Mouse (Mus musculus): Measurements from ENCODE around the gene Ehd2.
"Not testable (repeated sequence)": the region's sequence is repeated elsewhere in the genome, so short reads cannot be mapped to it uniquely, and the experiment has no call there.

Ehd2 gene

DNA sequence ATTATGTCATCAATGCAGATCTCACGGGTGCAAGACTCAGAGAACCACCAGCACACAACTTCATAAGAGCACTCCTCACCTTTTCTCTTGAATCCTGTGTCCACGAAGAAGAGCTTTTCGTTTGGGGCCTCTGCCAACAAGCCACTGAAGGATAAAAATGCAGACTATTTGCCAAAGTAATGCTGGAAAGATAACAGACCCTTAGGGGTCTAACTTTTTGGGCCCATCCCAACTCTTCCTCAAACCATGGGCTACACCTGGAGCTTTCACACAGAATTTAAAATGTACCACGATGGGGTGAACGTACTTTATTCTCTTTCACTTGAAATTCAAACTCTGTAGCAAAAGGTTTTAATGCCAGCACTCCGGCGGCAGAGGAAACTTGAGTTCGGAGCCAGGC is 22.2 kb downstream of the Ehd2 start:
- DNase-seq: no peak

DNA sequence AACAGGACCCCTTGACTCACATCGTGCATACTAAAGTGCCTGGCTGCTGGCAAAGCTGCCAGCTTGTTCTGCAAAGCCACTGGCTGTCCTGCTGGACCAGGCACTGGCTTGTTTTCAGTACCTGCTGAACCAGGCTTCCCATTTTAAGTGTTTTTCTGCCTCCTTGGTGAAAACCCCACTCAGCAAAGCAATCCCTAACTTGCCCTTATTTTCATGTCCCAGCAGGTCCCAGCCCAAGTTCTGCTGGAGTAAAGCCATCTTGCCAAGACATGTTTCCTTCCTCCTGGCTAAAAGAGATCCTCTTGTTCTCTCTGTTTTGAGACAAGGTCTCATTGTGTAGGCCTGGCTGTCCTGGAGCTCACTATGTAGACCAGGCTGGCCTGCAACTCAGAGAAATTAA is 23.1 kb downstream of the Ehd2 start:
- DNase-seq: no peak

DNA sequence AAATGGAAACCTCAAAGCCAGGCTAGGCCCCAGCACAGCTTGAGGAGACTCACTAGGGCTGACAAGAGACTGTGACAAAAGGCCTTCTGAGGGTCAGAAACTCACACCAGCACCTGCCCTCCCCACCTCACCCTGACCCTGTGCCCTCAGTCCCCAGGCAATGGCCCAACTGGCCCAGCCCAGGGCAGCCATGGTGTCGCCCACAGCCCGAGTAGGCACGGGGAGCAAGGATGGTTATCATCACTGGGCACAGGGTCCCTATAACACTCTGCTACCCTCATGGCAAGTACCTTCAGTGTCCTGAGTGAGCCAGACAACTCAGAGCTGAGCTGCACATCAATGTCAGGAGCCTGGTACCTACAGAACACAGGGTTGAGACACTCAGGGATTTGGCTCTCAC is 28.7 kb downstream of the Ehd2 start:
- DNase-seq: no peak

DNA sequence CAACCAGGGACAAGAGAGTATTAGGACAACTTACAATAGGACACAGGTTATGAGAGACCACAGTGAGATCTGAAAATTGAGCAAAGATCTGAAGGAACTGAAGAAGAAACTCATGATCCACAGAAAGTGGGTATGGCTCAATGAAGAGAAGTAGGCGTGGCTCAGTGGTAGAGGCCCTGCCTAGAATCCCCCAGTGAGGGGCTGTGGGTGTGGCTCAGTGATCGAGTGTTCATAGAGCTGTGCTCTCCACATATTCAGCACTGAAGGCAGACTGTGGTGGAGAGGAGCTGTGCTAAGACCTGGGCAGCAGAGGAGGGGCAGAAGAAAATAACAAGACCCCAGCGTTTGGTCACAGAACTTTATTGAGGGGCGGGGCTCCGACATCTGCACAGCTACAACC is 29.9 kb downstream of the Ehd2 start:
- DNase-seq: no peak

DNA sequence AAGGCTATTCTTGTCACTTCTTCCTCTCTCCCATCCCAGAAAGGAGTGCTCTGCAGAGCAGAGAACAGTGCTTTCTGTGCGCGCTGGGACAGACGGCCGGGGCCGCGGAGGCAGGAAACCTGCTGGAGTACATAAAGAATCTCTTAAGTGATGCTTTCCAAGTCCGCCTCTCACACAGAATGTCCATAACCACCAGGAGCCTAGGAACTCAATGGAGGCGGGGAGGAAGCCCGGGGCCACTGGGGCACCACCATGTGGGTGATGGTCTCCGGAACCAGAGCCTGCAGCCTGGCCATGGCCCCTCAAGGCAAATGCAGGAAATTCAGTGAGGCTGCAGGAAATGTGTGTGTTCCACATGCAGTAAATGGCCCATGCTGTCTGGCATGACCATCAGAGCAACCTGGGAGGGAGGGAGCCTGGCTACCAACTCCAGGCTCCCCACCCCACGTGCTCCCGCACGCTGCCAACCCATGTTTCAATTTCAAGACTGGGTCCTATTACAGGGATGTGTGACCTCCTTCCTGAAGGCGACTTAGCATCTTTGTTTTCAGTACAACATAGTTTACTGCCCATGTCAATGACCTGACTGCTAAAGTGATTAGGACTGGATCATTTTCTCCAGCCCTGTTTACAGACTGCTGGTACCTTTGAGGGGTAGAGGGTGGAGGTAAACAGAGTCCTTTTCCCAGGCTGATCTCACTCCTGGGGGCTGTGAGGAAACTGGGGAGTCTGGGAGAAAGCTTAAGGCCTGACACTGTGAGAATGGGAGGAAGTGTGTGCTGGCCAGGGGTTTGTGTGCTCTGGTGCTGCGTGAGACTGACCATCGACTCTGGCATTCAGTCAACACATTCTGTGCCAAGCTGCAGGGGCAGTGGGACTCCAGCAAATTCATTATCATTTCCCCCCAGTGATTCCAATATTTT is 33.7 kb downstream of the Ehd2 start:
- no peak for DNase-seq

DNA sequence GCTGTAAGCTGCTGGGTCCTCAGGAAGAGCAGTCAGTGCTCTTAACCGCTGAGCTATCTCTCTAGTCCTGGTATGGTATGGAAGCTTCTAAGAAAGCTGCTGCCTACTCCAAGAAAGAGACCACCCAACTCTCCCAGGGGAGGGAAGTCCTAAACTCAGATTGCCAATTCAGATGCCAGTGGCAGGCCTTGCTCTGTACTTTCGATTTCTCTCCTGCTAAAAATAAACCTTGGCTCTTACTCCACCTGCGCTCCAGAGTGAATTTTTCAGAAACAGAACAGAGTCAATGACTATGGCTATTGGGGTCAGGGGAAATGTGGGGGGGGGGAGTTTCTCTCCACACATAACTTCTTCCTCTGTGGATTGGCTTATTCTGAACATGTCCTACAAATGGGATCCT is 35.7 kb downstream of the Ehd2 start:
- DNase-seq: no peak

DNA sequence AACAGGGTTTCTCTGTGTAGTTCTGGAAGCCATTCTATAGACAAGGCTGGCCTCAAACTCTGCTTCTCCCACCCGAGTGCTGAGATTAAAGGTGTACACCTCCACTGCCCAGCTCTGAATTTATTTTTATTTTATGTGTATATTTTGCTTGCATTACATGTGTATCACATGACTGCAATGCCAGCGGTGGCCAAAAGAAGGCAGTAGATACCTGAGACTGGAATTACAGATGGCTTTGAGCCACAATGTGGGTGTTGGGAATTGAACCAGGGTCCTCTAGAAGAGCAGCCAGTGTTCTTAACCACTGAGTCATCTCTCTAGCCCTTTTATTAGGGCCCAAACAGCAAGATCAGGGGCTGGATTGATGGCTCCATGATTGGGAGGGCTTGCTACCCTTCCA is 36.8 kb downstream of the Ehd2 start:
- DNase-seq: no peak

DNA sequence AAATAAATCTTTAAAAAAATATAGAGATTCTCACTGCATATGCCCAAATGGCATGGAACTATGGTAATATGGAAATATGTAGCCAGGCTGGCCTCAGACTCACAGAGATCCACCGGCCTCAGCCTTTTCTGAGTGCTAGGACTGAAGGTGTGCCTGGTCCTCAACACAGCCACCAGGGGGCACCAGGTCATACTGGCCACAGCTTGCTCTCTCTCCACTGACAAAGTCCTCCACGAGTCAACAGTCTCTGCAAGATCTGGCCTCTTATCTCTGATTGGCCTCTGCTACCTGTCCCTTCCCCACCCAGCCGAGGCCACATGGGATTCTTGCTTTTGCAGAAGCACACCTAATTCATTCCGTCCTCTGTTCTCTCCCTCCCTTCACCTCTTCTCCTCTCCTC is 37.5 kb downstream of the Ehd2 start:
- no peak for DNase-seq

DNA sequence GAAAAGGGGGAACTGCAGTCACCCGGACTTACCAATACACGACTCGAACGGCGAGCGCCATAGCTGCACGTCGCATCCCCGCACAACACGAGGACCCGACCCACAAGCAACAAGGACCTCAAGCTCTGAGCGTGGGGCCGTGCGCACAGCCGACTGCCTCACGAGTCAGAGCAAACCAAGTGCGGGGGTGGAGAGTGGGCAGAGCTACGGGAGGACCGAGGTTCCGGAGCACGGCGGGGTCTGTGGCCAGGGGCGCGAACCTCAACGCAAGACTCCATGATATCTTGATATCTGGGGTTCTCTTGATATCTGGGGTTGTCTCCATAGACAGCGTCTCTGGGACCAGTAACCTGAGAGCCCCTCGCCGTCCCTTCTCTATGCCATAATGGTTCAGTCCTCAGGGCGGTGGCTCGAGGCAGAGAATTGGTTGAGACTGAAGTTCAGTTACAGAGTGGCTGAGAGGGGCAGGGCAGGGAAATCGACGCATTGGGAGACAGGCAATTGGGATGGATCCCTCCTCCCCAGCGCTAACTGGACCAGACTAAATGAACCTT is 45.1 kb downstream of the Ehd2 start, which contains the start of gene Selenow:
Gene Selenow, minus strand, starts transcription at position 183 of the 554 bp plus-strand sequence.
- peak; percentile 81 to 87 for DNase-seq

DNA sequence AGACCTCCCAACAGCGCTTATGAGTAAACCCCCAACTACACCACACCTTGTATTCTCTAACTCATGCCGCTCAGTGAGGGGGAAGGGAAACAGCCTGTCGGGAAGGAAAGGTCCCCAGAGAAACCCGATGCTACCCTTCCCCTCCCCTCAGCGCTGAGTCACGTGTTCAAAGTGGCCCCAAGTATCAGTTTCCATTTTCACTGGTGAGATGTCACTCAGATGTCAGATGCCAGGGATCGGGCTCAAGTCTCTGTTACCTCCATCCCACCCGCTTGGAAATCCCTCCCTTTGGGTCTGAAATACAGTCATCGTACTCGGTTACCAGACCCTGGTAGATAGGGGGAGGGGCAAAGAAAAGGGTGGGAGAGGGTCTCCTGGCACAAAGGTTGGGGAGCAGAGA is 45.6 kb downstream of the Ehd2 start:
- peak; percentile 20 to 53 for DNase-seq

DNA sequence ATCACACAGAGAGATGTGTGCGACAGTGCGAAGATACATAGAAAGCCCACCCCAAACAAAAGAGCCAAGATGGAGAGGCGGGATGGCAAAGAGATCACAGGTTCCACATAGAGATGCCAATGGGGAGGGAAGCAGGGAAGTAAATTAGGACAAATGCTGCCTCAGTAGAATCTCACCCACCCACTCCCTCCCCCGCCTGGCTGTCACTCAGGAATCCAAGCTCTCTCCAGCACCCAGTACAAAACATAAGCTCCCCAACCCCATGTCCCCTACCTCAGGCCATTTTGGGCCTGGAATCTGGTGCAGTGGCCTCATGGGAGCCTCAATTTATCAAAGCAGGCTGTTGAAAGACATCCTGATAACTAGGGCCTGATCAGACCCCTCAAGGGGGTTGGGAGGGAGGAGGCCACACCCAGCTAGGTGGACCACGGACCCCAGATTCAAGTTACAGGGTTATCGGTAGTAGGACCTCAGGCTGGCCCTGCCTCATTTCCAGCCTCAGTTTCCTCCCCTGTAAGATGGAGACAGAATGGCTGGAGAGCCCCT is 46.6 kb downstream of the Ehd2 start:
- no peak for DNase-seq

DNA sequence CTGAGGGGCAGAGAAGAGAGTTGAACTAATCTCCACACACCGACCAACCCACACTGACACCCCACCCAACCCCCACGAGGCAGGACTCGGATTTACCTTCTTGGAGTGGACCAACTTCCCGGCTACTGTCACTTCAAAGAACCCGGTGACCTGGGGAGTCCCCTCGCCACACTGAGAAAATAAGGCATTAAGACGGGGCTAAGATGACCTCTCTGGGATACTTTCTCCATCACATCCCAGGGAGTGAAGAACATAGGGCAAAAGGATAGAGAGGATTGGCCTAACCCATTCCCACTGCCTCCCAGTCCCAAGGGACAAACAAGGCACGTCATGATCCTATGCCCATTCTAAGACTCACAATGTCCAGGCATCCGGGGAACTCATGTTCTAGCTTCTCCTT is 47.4 kb downstream of the Ehd2 start:
- no peak for DNase-seq

DNA sequence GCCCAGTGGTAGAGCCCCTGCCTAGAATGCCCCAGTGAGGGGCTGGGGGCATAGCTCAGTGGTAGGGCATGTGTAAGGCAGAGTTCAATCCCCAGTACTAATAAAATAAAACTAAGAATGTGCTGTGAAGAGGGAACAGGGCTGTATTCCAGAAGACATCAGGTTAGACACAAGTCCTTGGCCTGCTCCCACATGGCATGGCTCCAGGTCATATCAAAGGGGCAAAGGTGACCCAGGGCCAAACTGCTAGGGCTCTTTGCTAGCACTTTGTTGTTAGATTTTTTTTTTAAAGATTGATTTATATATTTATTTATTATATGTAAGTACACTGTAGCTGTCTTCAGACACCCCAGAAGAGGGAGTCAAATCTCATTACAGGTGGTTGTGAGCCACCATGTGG is 49.0 kb downstream of the Ehd2 start:
- no peak for DNase-seq

DNA sequence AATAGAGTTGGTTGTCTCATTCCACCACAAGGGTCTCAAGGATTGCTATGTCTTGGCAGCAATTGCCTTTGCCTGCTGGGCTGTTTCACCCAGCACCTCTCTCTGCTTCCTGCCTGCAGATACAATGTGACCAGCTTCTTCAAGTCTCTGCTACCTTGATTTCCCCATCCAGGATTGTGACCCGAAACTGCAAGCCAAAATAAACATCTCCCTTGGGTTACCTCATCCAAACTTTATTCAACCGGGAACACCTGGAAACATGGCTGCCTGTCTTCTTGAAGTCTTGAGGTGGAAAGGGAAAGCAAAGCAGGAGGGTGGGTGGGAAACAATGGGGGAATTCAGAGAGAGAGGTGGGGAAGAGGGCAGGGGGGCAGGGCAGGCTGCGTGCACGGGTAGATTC is 50.4 kb downstream of the Ehd2 start:
- DNase-seq: no peak

DNA sequence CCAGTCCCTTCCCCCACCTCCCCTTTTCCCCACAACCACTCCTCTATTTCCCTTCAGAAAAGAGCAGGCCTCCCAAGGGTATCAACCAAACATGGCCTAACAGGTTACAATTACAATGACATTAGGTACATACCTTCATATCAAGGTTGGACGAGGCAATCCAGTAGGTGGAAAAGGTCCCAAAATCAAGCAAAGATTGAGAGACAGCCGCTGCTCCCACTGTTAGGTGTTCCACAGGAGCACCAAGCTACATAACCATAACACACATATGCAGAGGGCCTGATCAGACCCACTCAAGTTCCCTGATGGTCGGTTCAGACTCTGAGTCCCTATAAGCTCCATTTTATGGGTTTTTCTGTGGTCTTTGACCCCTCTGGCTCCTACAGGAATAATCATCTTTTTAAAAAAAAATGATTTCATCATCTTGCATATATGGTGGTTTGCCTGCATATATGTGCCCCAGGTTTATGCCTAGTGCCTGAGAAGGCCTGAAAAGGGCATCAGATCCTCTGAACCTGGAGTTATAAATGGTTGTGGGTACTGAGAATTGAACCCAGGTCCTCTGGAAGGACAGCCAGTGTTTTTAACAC is 51.1 kb downstream of the Ehd2 start:
- no peak for DNase-seq

DNA sequence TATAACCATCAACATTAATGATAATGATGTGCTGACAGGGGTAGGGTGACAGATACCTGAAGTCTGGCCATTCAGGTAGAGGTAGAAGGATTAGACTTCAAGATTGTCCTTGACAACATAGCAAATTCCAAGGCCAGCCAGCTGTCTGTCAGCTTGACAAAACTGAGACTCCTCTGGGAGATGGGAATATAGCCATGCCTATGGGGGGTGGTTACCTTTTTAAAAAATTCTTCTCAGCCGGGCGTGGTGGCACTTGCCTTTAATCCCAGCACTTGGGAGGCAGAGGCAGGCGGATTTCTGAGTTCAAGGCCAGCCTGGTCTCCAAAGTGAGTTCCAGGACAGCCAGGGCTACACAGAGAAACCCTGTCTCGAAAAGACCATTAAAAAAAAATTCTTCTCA is 51.7 kb downstream of the Ehd2 start:
- not testable (repeated sequence) for DNase-seq

DNA sequence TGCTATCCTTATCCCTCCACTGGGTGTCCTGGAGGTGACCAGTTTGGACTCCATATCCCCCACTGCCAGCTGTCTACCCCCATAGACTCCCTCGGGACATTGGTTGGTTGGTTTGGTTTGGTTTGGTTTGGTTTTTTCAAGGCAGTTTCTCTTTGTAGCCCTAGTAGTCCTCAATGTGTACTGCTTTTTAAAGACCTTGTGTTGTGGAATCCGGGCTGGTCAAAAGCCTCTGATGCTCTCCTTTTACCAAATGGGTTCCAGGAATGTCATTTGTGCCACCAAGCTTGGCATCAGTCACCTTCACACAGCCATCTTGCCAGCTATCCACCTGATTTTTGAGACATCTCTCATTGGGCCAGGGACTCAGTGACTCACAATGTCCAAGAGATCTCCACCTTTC is 52.6 kb downstream of the Ehd2 start:
- no peak for DNase-seq

DNA sequence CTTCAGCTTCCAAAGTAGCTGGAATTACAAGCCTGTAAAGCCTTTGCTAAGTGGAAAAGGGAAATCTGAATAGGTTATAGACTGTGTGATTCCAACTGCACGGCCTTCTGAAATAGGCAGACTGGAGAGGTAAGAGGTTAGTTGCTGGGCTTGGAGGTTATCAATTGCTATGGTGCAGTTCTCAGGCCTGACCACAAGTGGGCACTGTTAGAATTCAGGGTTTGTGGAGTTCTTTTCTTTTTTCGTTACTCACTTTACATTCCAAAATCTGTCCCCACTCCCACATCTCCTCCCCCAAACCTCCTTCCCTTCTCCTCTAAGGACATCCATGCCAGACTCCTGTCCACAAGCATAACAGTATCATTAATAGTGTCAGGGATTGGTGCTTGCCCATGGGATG is 53.1 kb downstream of the Ehd2 start:
- DNase-seq: no peak

DNA sequence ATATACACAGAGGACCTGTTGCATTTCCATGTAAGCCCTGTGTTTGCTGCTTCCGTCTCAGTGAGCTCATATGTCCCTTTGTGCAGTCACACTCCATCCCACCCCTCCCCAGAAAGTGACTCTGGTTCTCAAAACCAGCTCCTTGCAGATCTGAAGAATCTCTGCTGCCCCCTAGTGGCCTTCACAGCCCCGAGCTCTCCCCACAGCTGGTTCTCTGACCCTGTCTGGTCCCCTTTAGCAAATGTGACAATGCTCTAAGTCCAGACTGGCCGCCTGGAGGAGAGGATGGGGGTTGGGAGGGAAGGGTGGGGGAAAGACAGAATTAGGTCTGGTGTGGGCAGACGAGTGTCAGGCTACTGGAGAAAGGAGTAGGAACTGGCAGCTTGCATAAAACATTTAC is 55.2 kb downstream of the Ehd2 start:
- DNase-seq: peak; percentile 27 to 47

DNA sequence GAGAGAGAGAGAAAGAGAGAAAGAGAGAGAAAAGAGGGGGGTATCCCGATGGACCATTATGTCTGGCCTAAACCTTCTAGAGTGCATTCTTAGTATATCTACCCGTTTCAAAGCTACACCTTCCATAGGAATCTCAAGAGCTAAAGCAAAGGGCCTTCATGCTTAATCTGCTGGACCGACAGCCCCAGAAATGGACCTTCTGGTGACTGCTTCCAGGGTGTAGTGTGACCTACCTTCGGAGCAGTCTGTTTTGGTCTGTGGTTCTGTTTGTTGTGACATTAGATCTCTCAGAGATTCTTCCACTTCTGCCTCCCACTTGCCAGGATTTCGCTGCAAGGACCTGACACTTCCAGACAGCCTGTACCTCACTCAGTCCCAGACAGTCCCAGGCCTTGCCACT is 56.8 kb downstream of the Ehd2 start:
- DNase-seq: no peak

DNA sequence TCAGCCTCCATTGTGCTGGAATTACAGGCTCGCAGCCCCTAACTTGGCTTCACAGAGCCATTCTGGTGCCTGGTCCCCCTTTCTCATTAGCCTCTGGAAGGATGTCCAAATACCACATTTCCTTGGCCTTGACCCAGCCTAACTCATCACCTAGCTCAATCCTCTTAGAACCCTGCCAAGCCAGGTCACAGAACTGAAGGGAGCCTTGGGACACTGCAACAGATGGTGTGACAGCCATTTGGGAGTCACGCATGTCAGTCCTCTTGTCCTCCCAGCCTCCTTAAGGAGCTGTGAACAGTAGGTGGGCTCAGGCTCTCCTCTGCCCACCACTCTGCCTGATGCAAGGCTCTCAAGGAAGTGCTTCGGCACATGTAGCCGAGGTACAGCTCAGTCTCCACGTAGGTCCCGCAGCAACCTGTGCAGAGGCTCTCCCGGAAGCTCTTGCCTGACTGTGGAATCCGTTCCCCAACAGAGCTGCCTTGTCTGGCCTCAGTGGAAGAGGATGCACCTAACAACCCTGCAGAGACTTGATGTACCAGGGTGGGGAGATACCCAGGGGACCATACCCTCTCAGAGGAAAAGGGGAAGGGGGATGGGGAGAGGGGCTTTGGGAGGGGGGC is 59.3 kb downstream of the Ehd2 start:
- DNase-seq: no peak

DNA sequence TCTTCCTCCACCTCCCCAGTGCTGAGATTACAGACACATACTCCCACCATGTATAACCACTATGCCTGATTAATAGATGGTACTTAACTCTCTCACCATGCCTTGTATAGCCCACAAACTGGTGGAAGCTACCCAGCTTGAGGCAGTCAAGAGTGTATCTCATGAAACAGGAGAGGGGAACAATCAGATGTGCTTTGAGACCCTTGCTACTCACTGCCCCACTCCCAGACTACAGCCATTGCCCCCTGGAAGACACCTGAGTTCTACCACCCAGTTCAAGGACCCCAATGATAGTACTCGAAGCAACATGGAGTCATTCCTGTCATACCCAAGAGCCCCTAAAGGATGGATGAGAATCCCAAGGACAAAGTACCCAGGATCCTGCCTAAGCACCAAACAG is 60.8 kb downstream of the Ehd2 start:
- no peak for DNase-seq

DNA sequence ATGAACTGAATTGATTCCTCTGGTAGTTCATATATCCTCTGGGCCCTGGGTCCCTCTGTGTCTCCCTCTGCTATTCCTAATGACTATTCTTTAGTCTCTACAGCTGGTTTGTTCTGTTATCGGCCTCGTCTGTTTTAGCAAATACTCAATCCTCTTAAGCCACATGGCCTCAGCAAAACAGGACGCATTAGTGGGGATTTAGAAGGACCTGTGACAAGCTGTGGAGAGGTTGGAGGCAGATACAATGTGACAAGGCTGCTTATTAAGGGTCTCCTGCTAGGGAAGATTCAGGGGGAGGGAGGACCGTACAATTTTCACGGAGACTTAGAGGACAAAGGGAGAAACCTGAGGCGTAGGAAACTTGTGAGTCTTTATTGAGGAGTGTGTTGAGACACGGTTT is 61.5 kb downstream of the Ehd2 start:
- no peak for DNase-seq

Data from thymus, adult 18-20 months (tissue).